Mouse (Mus musculus): ENCODE measurements around the gene Gm8890. TPM values are rescaled to one million over a fixed set of nuclear protein-coding genes. Genes with fewer than 3 reads are reported as not detected.
"Not testable (repeated sequence)": the region's sequence is repeated elsewhere in the genome, so short reads cannot be mapped to it uniquely, and the experiment has no call there.

The Gm8890 gene
- polyA plus RNA-seq (2016; fragmentation: Nextera tagmentation; extraction: Ambion mirVana) = not detected in 2 replicates

DNA sequence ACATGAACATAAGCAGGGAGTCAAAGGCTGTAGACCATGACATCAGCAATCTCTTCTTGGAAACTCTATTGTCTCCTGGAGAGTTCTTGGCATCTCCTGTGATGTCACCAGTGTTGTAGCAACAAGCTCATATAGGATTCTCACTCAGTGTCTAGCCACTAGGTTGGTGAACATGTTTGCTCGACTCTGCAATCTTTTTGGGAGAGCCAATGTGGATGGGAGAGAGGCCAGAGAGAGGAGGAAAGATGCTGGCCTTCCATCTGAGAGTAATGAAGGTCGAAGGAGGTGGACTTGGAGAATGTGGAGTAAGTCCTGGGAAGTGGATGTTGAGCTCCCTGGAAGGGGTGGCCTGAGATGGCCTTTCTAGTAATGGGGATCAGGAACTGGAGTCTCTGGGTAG, at the start of gene Gm8890:
Gene Gm8890 (plus strand): TSS at position 301 of the 400 bp plus-strand sequence.
- H3K4me1 ChIP-seq; ATAC-seq (ENCODE audit: low FRiP score); H3K27ac ChIP-seq; H3K9ac ChIP-seq; H3K27me3 ChIP-seq; H3K4me3 ChIP-seq; H3K36me3 ChIP-seq; H3K4me2 ChIP-seq (replicated peaks); H3K9me3 ChIP-seq (replicated peaks): not testable (repeated sequence)
- 40% methylated on average over 1 of the region's 2 CpGs for WGBS

DNA sequence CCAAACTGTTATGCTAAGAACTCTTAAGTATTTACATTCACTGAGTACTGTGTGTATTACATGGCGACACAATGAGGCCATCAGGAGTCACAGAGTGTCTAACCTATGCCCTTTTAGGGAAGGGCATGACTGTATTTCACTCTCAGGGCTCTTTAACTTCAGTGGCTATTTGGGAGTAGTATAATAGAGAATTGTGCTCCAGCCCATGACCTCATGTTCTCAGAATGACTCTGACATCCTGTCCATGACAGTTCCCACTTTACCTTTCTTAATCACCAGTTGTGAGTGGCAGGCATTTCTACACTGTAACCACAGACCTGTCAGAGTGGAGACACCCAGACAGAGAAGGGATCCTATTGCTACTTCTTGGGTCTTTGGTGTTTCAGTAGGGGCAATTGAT, 388 bp downstream of the Gm8890 start:
- 77% methylated on average over 1 of the region's 1 CpGs for WGBS
- not testable (repeated sequence) for H3K27me3 ChIP-seq; H3K4me3 ChIP-seq; H3K36me3 ChIP-seq; ATAC-seq (ENCODE audit: low FRiP score); H3K4me2 ChIP-seq (replicated peaks); H3K27ac ChIP-seq; H3K9ac ChIP-seq; H3K4me1 ChIP-seq; H3K9me3 ChIP-seq (replicated peaks)

Other genes starting within 250 kb of the Gm8890 start
- gene Gm8879, start 128.4 kb upstream of the Gm8890 start, polyA plus RNA-seq (2016; fragmentation: Nextera tagmentation; extraction: Ambion mirVana) = not detected in 2 replicates
- gene Gm5861, start 73.0 kb upstream of the Gm8890 start, polyA plus RNA-seq (2016; fragmentation: Nextera tagmentation; extraction: Ambion mirVana) = not detected in 2 replicates
- gene Speer1, start 85.5 kb downstream of the Gm8890 start, polyA plus RNA-seq (2016; fragmentation: Nextera tagmentation; extraction: Ambion mirVana) = not detected in 2 replicates
- gene Gm8897, start 160.4 kb downstream of the Gm8890 start, polyA plus RNA-seq (2016; fragmentation: Nextera tagmentation; extraction: Ambion mirVana) = not detected in 2 replicates
- not detected in 2 replicates for gene Gm8906, start 246.7 kb downstream of the Gm8890 start, polyA plus RNA-seq (2016; fragmentation: Nextera tagmentation; extraction: Ambion mirVana)